Mouse (Mus musculus): ENCODE data around the gene Tbx10. TPM values are rescaled to one million over a fixed set of nuclear protein-coding genes. Genes with fewer than 3 reads are reported as not detected.

Tbx10 gene
- 0.06 TPM in 1 of 2 replicates, not detected in the other for polyA plus RNA-seq (2012; rRNA removed)

DNA sequence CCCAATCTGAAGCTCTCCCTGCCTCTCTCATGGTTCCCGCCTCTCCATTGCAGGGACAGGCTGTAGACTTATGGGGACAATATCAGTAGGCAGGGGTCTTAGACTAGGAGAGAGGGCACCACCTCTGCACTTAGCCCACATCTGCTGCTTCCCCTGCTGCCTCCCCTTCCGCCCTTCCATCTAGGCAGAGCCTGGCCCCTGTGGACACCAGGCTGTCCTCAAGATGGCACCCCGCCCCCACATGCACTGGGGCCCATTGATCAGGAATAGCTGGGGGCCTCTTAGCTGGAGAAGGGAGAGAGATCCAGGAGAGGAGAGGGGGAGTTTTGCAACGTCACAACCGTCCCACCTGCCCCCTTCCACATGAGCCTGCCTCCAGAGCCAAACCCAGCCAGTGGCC, at the start of gene Tbx10:
Gene Tbx10 (plus strand): TSS at position 337 of the 400 bp plus-strand sequence.
- WGBS: 55% methylated on average over 5 of the region's 5 CpGs
- no peak within 1 kb of the TSS for H3K4me3 ChIP-seq (replicated peaks; ENCODE audit: extremely low read depth, low read depth, low read length)
- no peaks in the 10 kb centered on the region; the same call in 1 of the 2 replicates for H3K4me1 ChIP-seq (ENCODE audit: control insufficient read depth, insufficient read depth, low read length)
- DNase-seq: no peak
- no peak for TF ChIP-seq POLR2A (IDR thresholded peaks at IDR 0.05; ENCODE audit: borderline replicate concordance, extremely low read depth, low read depth, low read length)
- TF ChIP-seq CTCF (IDR thresholded peaks at IDR 0.05; ENCODE audit: insufficient read depth, low read length): no peak

DNA sequence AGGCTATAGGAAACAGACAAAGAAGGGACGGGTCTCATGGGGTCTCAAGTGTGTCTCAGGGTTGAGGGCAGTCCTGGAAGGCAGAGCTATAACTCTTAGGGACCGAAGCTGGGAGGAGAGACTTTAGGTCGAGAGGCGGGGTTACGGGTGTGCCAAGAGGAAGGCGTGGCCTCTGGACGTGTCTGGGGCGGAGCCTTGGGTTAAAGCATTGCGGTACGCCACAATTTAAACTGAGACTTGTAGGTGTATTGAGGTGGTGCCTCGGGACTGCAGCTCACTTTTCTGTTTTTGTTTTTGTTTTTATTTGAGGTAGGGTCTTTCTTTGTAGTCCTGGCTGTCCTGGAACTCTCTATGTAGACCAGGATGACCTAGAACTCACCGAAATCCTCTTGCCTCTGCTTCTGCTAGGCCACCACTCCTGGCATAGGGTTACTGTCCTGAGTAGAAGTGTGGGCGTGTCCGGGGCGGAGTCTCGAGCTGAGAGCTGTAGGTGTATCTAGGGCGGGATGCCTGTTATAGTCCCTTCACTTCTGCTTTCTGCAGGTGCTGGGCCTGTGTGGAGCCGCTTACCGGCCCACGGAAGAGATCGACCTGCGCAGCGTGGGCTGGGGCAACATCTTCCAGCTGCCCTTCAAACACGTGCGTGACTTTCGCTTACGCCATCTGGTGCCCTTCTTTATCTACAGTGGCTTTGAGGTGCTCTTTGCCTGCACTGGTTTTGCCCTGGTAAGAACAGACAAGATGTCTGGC, 49.4 kb upstream of the Tbx10 start:
- peak; percentile 71 for DNase-seq
- Histone ChIP-seq H3K4me1 (ENCODE audit: control insufficient read depth, insufficient read depth, low read length) (no peaks in the 10 kb centered on the region), H3K4me3 (replicated peaks; ENCODE audit: extremely low read depth, low read depth, low read length) (no peak overlapping the region)
- 32% methylated on average over 27 of the region's 27 CpGs for WGBS
- TF ChIP-seq POLR2A (IDR thresholded peaks at IDR 0.05; ENCODE audit: borderline replicate concordance, extremely low read depth, low read depth, low read length) (no peak), CTCF (IDR thresholded peaks at IDR 0.05; ENCODE audit: insufficient read depth, low read length) (no peak)

DNA sequence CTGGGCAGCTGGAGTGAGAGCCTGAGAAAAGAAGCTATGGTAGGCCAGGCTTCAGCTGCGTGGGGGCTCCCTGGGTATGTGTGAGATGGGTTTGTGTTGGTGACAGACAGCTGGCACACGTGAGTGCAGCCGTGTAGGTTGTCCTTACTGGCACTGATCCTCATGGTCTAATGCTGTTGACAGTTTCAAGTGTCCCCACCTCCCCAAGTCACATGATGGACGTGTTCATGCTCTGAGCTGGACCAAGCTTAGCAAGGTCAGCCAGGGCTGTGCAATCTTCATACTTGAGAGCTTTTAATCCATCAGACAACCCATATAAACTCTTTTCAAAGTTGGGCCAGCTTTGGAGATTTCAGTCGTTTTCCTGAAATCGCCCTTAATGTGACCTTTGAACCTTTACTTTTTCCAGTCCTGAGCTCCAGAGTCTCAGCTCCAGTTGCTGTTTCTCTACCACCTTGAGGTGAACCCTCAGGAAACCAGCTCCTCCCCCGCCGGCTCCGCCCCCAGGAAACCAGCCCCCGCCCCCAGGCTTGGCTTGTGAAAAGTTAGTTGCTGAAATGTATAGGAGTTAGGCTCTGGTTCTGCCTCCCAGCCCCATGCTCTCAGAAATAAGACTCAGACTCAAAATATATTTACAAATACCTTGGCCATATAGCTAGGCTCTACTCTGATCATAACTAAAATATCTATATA, 46.5 kb upstream of the Tbx10 start:
- no peaks in the 10 kb centered on the region for H3K4me1 ChIP-seq (ENCODE audit: control insufficient read depth, insufficient read depth, low read length)
- H3K4me3 ChIP-seq (replicated peaks; ENCODE audit: extremely low read depth, low read depth, low read length): no peak overlapping the region
- DNase-seq: no peak
- WGBS: 29% methylated on average over 10 of the region's 10 CpGs
- TF ChIP-seq POLR2A (IDR thresholded peaks at IDR 0.05; ENCODE audit: borderline replicate concordance, extremely low read depth, low read depth, low read length) (no peak), CTCF (IDR thresholded peaks at IDR 0.05; ENCODE audit: insufficient read depth, low read length) (no peak)

DNA sequence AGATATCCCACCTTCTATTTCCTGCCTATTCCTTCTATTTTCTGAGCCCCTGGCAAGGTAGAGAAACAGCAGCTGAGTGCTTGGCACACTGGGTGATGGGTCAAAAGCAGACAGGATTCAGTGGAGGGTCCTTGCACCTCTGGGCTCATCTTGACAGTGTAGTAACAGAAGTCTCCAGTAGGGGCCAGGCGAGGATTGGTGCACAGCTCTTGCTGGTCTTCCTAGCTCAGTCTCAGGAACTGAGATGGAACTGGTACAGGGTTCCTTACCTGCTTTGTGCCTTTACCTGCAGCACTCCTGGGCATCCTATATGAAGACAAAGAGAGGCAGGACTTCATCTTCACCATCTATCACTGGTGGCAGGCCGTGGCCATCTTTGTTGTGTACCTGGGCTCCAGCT, 45.8 kb upstream of the Tbx10 start:
- 35% methylated on average over 2 of the region's 2 CpGs for WGBS
- H3K4me1 ChIP-seq (ENCODE audit: control insufficient read depth, insufficient read depth, low read length): no peaks in the 10 kb centered on the region
- TF ChIP-seq CTCF (IDR thresholded peaks at IDR 0.05; ENCODE audit: insufficient read depth, low read length) (peak; percentile 96), POLR2A (IDR thresholded peaks at IDR 0.05; ENCODE audit: borderline replicate concordance, extremely low read depth, low read depth, low read length) (no peak)
- H3K4me3 ChIP-seq (replicated peaks; ENCODE audit: extremely low read depth, low read depth, low read length): no peak overlapping the region
- DNase-seq: peak; percentile 64

DNA sequence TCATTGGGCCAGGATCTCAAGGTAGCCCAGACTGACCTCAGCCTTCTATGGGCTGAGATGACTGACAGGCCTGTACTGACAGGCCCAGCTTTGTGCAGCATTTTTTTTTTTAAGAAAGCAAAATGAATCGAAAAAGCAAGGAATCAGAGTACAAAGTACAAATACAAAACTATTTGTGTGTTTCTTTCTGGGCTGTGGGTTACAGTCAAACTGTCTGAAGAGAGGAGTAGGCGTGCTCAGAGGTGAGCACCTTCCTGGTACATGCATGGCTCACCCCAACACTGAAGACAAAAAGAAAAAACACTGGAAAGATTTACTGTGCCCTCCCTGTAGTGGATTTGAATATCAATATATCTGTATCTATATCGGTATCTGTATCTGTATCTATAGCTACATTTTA, 44.7 kb upstream of the Tbx10 start:
- no peak for TF ChIP-seq POLR2A (IDR thresholded peaks at IDR 0.05; ENCODE audit: borderline replicate concordance, extremely low read depth, low read depth, low read length)
- no peak for TF ChIP-seq CTCF (IDR thresholded peaks at IDR 0.05; ENCODE audit: insufficient read depth, low read length)
- Histone ChIP-seq H3K4me3 (replicated peaks; ENCODE audit: extremely low read depth, low read depth, low read length) (no peak overlapping the region), H3K4me1 (ENCODE audit: control insufficient read depth, insufficient read depth, low read length) (no peaks in the 10 kb centered on the region)
- WGBS: 82% methylated on average over 3 of the region's 3 CpGs
- DNase-seq: no peak

DNA sequence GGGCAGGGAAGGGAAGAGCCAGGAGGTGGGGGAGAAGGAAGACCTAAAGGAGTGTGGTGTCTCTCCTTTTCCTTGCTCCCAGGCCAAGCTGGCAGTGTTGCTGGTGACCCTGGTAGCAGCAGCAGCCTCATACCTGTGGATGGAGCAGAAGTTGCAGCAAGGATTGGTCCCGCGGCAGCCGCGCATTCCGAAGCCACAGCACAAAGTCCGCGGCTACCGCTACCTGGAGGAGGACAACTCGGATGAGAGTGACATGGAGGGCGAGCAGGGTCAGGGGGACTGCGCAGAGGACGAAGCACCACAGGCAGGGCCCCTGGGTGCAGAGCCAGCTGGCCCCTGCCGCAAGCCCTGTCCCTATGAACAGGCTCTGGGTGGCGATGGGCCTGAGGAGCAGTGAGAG, 44.0 kb upstream of the Tbx10 start:
- no peak for TF ChIP-seq POLR2A (IDR thresholded peaks at IDR 0.05; ENCODE audit: borderline replicate concordance, extremely low read depth, low read depth, low read length)
- TF ChIP-seq CTCF (IDR thresholded peaks at IDR 0.05; ENCODE audit: insufficient read depth, low read length): no peak
- 81% methylated on average over 14 of the region's 14 CpGs for WGBS
- Histone ChIP-seq H3K4me1 (ENCODE audit: control insufficient read depth, insufficient read depth, low read length) (no peaks in the 10 kb centered on the region), H3K4me3 (replicated peaks; ENCODE audit: extremely low read depth, low read depth, low read length) (no peak overlapping the region)
- no peak for DNase-seq

DNA sequence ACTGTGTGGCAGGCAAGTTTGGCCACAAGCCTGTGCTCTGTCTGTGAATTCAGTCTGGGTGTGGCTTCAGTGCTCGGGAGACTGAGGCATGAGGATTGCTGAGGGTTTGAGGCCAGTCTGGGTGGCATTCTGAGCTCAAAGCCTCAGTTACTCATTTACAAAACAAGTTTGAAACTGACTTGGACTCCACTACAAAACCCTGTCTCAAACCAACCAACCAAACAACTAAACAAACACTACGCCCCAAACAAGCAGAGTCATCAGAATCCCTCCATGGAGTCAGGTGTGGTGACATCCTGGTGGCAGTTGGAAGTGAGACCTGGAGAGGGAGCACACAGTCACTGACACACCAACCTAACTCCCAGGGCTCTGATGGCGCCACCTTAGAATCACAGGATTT, 42.2 kb upstream of the Tbx10 start:
- Histone ChIP-seq H3K4me3 (replicated peaks; ENCODE audit: extremely low read depth, low read depth, low read length) (no peak overlapping the region), H3K4me1 (ENCODE audit: control insufficient read depth, insufficient read depth, low read length) (no peaks in the 10 kb centered on the region)
- DNase-seq: no peak
- 87% methylated on average over 3 of the region's 3 CpGs for WGBS
- TF ChIP-seq POLR2A (IDR thresholded peaks at IDR 0.05; ENCODE audit: borderline replicate concordance, extremely low read depth, low read depth, low read length) (no peak), CTCF (IDR thresholded peaks at IDR 0.05; ENCODE audit: insufficient read depth, low read length) (no peak)

DNA sequence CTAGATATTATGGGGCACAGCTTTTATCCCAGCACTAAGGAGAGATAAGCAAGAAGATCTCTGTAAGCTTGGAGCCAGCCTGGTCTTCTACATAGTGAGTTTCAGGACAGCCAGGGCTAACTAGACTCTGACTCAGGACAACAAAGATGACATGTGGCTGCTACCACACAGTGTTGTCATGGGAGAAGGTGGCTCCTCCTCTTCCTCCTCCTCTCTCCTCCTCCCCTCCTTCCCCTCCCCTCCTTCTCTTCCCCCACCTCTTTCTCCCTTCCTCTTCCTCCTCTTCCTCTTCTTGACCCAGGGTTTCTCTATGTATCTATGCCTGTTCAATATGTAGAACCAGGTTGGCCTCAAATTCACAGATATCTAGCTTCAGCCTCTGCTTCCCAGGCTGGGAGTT, 41.1 kb upstream of the Tbx10 start:
- no peak for TF ChIP-seq CTCF (IDR thresholded peaks at IDR 0.05; ENCODE audit: insufficient read depth, low read length)
- no peak for TF ChIP-seq POLR2A (IDR thresholded peaks at IDR 0.05; ENCODE audit: borderline replicate concordance, extremely low read depth, low read depth, low read length)
- no peaks in the 10 kb centered on the region for H3K4me1 ChIP-seq (ENCODE audit: control insufficient read depth, insufficient read depth, low read length)
- no peak overlapping the region for H3K4me3 ChIP-seq (replicated peaks; ENCODE audit: extremely low read depth, low read depth, low read length)
- DNase-seq: no peak

- H3K4me1 ChIP-seq (ENCODE audit: control insufficient read depth, insufficient read depth, low read length): no peaks in the 10 kb centered on the region
- TF ChIP-seq CTCF (IDR thresholded peaks at IDR 0.05; ENCODE audit: insufficient read depth, low read length) (no peak), POLR2A (IDR thresholded peaks at IDR 0.05; ENCODE audit: borderline replicate concordance, extremely low read depth, low read depth, low read length) (no peak)
- 19% methylated on average over 1 of the region's 1 CpGs for WGBS
- DNase-seq: no peak
- H3K4me3 ChIP-seq (replicated peaks; ENCODE audit: extremely low read depth, low read depth, low read length): no peak overlapping the region
Measured at GRCm38 (mm10) chr19:3952099-3952498, 40.5 kb upstream of the Tbx10 start.

GRCm38 (mm10) chr19:3955033-3955432, 37.5 kb upstream of the Tbx10 start:
- Histone ChIP-seq H3K4me3 (replicated peaks; ENCODE audit: extremely low read depth, low read depth, low read length) (no peak overlapping the region), H3K4me1 (ENCODE audit: control insufficient read depth, insufficient read depth, low read length) (no peaks in the 10 kb centered on the region)
- TF ChIP-seq CTCF (IDR thresholded peaks at IDR 0.05; ENCODE audit: insufficient read depth, low read length): no peak
- TF ChIP-seq POLR2A (IDR thresholded peaks at IDR 0.05; ENCODE audit: borderline replicate concordance, extremely low read depth, low read depth, low read length): no peak
- WGBS: 64% methylated on average over 3 of the region's 3 CpGs
- no peak for DNase-seq
